Mouse (Mus musculus) megakaryocyte progenitor cell, adult 5-6 weeks (primary cell): ENCODE results near the gene Spdye4a. TPM values are rescaled to one million over a fixed set of nuclear protein-coding genes. Genes with fewer than 3 reads are reported as not detected.
"Not testable (repeated sequence)": the region's sequence is repeated elsewhere in the genome, so short reads cannot be mapped to it uniquely, and the experiment has no call there.

Experiments used
- ATAC-seq: replicated peaks from 2 replicates; pipeline ENCODE4 v1.8.0; 2016; ENCODE audit warnings: mild to moderate bottlenecking, moderate TSS enrichment, inconsistent platforms; ENCODE audit not compliant: poor library complexity
- total RNA-seq, 2 experiments: library from RNA; stranded (forward) in 1 of 2; stranded (reverse) in 1 of 2; fragments of 157-497, 149-512 nt in 1 of 2; fragments of 200-1000 nt in 1 of 2; gene quantifications; 2 replicates each; pipeline versions ENCODE4 v1.2.3 to v1.2.4; 2015 to 2017

Spdye4a gene
- total RNA-seq, 2 experiments from 2014 or later: not detected

- ATAC-seq: peak; percentile 90
Observed at GRCm38 (mm10) chr5:143235028-143235693, 8.5 kb upstream of the Spdye4a start, which contains the start of gene Zfp12. Gene Zfp12, plus strand, starts transcription at chr5:143235163.

GRCm38 (mm10) chr5:143222287-143222686, 4.4 kb downstream of the Spdye4a start:
- ATAC-seq: no peak

GRCm38 (mm10) chr5:143220996-143221395, 5.7 kb downstream of the Spdye4a start:
- ATAC-seq: no peak

- ATAC-seq: no peak
Observed at GRCm38 (mm10) chr5:143213832-143214231, 12.9 kb downstream of the Spdye4a start.

GRCm38 (mm10) chr5:143205015-143205414, 21.7 kb downstream of the Spdye4a start:
- no peak for ATAC-seq

- no peak for ATAC-seq
Observed at GRCm38 (mm10) chr5:143196506-143196905, 30.2 kb downstream of the Spdye4a start.

- no peak for ATAC-seq
Observed at GRCm38 (mm10) chr5:143195166-143195565, 31.5 kb downstream of the Spdye4a start.

- ATAC-seq: 0 out of 2 replicates have a peak, but pooled peaks have one; percentile 23
Observed at GRCm38 (mm10) chr5:143194747-143195146, 31.9 kb downstream of the Spdye4a start.

GRCm38 (mm10) chr5:143192806-143193205, 33.9 kb downstream of the Spdye4a start:
- no peak for ATAC-seq

GRCm38 (mm10) chr5:143188014-143188413, 38.7 kb downstream of the Spdye4a start:
- ATAC-seq: not testable (repeated sequence)

GRCm38 (mm10) chr5:143180255-143181076, 46.2 kb downstream of the Spdye4a start, which contains the start of the genes Rbak and Spdye4b:
Gene Rbak, minus strand, starts transcription at chr5:143180775.
Gene Spdye4b, plus strand, starts transcription at chr5:143181017.
- ATAC-seq: peak; percentile 94

GRCm38 (mm10) chr5:143179179-143179578, 47.5 kb downstream of the Spdye4a start:
- ATAC-seq: 0 out of 2 replicates have a peak, but pooled peaks have one; percentile 15

GRCm38 (mm10) chr5:143177541-143178200, 49.0 kb downstream of the Spdye4a start:
- ATAC-seq: no peak

GRCm38 (mm10) chr5:143175970-143176369, 50.7 kb downstream of the Spdye4a start:
- ATAC-seq: peak; percentile 55

Other genes with a start within 250 kb of the Spdye4a start
- gene Rnf216, start 113.9 kb downstream of the Spdye4a start, total RNA-seq (2015): 43.8 and 53.6 TPM in 2 replicates
- gene Rnf216, start 113.9 kb downstream of the Spdye4a start, total RNA-seq (2017): 38.2 and 40.9 TPM in 2 replicates
- not detected in 2 replicates for gene Olfr718-ps1, start 79.3 kb downstream of the Spdye4a start, total RNA-seq (2015)
- gene Olfr718-ps1, start 79.3 kb downstream of the Spdye4a start, total RNA-seq (2017): not detected in 2 replicates
- gene Rbak, start 46.1 kb downstream of the Spdye4a start, total RNA-seq (2015): 5.9 and 6.2 TPM in 2 replicates
- gene Rbak, start 46.1 kb downstream of the Spdye4a start, total RNA-seq (2017): 8.7 and 10.0 TPM in 2 replicates
- gene Spdye4b, start 45.9 kb downstream of the Spdye4a start, total RNA-seq (2015): not detected in 2 replicates
- gene Spdye4b, start 45.9 kb downstream of the Spdye4a start, total RNA-seq (2017): not detected in 2 replicates
- 4.5 and 5.2 TPM in 2 replicates for gene Zfp12, start 8.3 kb upstream of the Spdye4a start, total RNA-seq (2015)
- gene Zfp12, start 8.3 kb upstream of the Spdye4a start, total RNA-seq (2017): 11.1 and 12.0 TPM in 2 replicates
- 0.44 and 0.59 TPM in 2 replicates for gene Zfp316, start 43.1 kb upstream of the Spdye4a start, total RNA-seq (2015)
- gene Zfp316, start 43.1 kb upstream of the Spdye4a start, total RNA-seq (2017): 1.8 and 3.7 TPM in 2 replicates
- not detected in 2 replicates for gene Zfp853, start 66.7 kb upstream of the Spdye4a start, total RNA-seq (2015)
- not detected in 2 replicates for gene Zfp853, start 66.7 kb upstream of the Spdye4a start, total RNA-seq (2017)
- 40.4 and 41.5 TPM in 2 replicates for gene E130309D02Rik, start 88.5 kb upstream of the Spdye4a start, total RNA-seq (2015)
- gene E130309D02Rik, start 88.5 kb upstream of the Spdye4a start, total RNA-seq (2017): 23.7 and 23.8 TPM in 2 replicates
- 58.7 and 66.4 TPM in 2 replicates for gene Zdhhc4, start 102.4 kb upstream of the Spdye4a start, total RNA-seq (2015)
- gene Zdhhc4, start 102.4 kb upstream of the Spdye4a start, total RNA-seq (2017): 36.2 and 38.7 TPM in 2 replicates
- gene Grid2ip, start 130.4 kb upstream of the Spdye4a start, total RNA-seq (2015): not detected in 2 replicates
- not detected in 2 replicates for gene Grid2ip, start 130.4 kb upstream of the Spdye4a start, total RNA-seq (2017)
- gene Kdelr2, start 176.9 kb upstream of the Spdye4a start, total RNA-seq (2015): 98.7 and 103 TPM in 2 replicates
- gene Kdelr2, start 176.9 kb upstream of the Spdye4a start, total RNA-seq (2017): 150 and 171 TPM in 2 replicates
- 13.4 and 15.3 TPM in 2 replicates for gene Daglb, start 237.7 kb upstream of the Spdye4a start, total RNA-seq (2015)
- gene Daglb, start 237.7 kb upstream of the Spdye4a start, total RNA-seq (2017): 22.7 and 25.9 TPM in 2 replicates